In the genomic region with DNA sequence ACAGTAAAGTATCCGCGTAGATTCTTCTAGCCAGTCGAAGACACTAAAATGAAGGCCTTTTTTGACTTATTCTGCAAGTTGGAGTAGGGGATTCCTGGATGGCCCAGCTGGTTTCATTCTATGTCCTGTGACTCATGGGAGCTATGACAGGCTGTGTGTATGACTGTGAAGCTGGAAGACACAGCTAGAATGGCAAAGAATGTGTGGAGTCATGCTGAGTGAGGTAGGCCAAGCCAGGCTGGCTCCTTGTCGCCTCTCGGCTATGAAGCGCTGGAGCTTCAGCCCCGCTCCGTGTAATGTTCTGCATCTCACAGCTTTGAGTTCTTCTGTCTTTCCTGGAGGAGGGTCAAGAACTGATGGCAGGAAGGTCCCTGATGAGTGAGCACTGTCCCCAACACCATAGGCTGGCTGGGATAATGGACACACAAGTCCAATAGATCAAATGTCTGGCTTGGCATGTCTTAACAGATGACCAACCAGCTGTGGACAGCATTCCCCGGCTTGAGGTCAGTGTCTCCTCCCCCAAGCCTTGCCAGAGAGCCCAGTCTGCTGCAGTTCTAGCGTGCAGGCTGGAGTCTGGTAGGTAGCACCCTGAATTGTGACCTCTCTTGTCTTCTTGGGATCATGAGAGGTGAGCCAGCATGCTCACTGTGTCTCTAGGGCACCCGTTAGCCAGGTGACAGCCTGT, we compare ENCODE assay signal across 1 mouse cellular context.
TF ChIP-seq lines count a peak whose summit lies in the region.

No protein-coding gene starts in this region.

TF ChIP-seq in myocyte, 11 proteins besides CTCF, POLR2A, EP300 and RAD21 (continued from another document):
- TF ChIP-seq MYOD1 (IDR thresholded peaks at IDR 0.05; ENCODE audit: control insufficient read depth in 1 of 3, insufficient read length in 2 of 3, low read depth in 2 of 3) (peak in 2 of 3 experiments; percentile 67 to 78), MYOG (IDR thresholded peaks at IDR 0.05; ENCODE audit: control insufficient read depth in 1 of 3, insufficient read depth in 1 of 3, insufficient read length in 2 of 3, low read depth in 2 of 3) (peak; percentile 26 to 88 (median 45))
